Mouse (Mus musculus) heart, adult 9 months (tissue): ENCODE data around the gene Commd1.

Experiments used
- DNase-seq, 2 experiments: peaks; one replicate each; pipeline ENCODE4 v3.0.0; 2022; ENCODE audit warnings: low spot score in 2 of 2

Commd1 gene

DNA sequence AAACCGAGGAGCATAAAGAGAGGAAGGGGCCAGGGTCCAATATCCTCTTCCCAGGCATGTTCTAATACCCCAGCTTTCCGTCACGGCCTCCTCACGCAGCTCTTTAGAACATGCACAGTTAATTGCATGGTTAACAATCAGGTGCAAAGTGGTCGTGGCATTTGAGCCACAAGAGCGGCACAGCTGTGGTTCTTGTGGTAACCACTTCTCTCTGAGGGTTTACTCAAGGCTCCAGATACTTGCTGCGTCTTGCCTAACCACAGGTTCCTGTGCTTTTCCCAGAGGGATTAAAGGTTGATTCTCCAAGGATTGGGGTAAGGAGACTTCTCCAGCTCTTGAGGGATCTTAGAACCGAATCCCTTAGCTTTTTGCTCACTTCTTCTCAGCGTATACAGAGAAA lies 90.9 kb downstream of the Commd1 start:
- no peak for DNase-seq

DNA sequence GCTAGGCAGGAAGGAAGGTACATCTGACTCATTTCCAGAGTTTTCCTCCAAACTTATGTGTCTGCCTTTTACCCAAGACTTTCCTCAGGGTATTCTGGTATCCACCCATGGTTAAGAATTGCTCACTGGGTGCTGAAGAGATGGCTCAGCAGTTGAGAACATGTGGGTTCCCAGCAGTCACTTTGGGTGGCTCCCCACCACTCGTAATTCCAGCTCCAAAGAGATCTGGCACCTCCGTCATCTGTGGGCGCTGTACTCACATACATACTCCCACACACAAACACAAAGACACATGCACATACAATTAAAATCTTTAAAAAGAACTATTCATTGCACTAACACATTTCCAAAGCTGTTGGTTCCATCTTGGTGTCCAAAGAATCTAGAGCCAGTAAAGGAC lies 93.0 kb downstream of the Commd1 start:
- DNase-seq, result no peak

DNA sequence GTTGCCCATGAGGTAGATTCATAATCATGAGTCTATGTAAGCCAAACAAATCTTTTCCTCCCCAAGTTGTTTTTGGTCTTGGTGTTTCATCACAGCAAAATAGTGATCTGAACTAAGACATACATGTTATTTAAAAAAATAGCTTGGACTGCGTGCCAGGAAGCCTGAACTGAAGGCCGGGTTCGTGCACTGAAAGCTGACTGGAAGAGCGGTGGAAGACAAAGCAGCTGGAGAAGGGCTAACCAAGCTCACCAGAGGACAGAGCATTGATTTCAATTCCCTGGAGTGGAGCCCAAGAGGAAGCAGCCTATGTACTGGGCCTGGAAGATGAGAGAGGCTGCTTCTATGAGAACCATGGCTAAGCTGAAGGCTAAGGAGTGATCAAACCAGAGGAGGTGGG lies 95.2 kb downstream of the Commd1 start:
- no peak for DNase-seq

- no peak for DNase-seq
Observed at GRCm38 (mm10) chr11:22885350-22885749, 96.8 kb downstream of the Commd1 start.

DNA sequence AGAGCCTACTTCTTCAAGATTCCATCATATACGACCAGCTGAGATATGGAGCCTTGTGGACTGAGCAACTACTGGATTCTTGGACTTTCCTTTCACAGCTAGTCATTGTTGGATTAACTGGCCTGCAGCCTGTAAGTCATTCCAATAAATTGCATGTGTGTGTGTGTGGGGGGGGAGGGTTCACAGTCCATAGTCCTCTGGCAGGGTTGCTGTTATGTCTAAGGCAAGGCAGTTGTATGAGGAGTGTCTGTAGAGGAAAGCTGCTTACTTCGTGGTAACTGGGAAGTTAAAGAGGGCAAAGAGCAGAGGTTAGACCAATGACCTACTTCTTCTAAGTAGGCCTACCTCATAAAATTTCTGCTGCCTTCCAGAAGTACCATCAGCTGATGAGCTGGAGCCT lies 98.5 kb downstream of the Commd1 start:
- DNase-seq, result no peak

DNA sequence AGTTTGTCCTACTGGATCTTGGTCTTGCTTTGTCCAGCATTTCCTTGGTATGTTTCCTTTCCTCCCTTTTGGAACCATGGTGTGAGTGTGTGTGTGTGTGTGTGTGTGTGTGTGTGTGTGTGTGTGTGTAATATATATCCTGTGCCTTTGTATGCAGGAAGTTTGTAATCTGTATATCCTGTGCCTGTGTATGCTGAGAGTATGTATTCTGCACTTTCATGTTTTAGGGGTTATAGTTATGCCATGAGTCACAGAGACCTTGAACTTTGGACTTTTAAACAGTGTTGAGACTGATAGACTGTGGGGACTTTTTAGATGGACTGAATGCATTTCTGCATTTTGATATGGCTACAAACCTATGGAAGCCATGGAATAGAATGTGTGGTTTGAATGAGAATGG lies 99.3 kb downstream of the Commd1 start:
- no peak for DNase-seq

DNA sequence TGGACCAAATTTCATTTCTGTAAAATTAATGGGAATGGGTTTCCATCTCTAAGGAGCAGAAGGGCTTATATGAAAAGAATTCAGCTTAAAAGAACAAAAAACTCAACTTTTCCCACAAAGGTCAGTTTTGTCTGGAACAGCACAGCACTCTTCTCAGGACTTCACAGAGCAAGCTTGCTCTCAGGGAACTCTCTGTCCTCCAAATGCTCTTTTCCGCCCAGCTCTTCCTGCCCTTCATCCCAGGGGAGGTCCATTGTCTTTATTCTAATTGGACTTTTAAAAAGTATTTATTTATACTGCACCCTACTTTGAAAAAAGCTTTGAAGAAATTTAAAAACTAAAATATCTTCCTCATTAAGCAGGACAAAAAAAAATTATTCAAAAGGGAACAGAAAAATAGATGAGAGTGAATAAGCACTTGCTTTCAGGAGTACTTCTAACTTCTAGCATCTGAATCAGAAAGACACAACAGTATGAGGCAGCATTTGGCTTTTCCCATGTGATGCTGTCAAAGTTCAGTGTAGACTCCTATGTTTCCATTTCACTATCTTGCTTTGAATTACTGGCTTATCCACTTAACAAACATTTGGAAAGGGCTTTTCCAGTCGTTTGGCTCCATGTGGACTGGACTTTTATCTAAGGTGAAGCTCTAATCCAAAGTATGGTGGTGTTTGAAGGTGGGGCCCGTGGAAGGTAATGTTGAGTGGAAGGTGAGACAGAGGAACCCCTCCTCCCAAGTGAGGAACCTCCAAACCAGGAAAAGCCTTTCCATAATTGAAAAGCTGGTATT lies 101.6 kb downstream of the Commd1 start:
- no peak for DNase-seq

GRCm38 (mm10) chr11:22879645-22880044 lies 102.5 kb downstream of the Commd1 start:
- no peak for DNase-seq

- DNase-seq, result no peak
Observed at GRCm38 (mm10) chr11:22876680-22877330, 105.4 kb downstream of the Commd1 start.

GRCm38 (mm10) chr11:22875279-22875678 lies 106.9 kb downstream of the Commd1 start:
- no peak for DNase-seq

GRCm38 (mm10) chr11:22874747-22875146 lies 107.4 kb downstream of the Commd1 start:
- DNase-seq, result no peak

GRCm38 (mm10) chr11:22873383-22873782 lies 108.8 kb downstream of the Commd1 start:
- DNase-seq, result peak; percentile 51 to 59

- DNase-seq, result no peak
Observed at GRCm38 (mm10) chr11:22872307-22872680, 109.9 kb downstream of the Commd1 start.

- peak; percentile 42 to 55 for DNase-seq
Observed at GRCm38 (mm10) chr11:22871628-22872306, 110.4 kb downstream of the Commd1 start.

- no peak for DNase-seq
Observed at GRCm38 (mm10) chr11:22868582-22868981, 113.6 kb downstream of the Commd1 start.

- no peak for DNase-seq
Observed at GRCm38 (mm10) chr11:22867691-22868090, 114.5 kb downstream of the Commd1 start.

DNA sequence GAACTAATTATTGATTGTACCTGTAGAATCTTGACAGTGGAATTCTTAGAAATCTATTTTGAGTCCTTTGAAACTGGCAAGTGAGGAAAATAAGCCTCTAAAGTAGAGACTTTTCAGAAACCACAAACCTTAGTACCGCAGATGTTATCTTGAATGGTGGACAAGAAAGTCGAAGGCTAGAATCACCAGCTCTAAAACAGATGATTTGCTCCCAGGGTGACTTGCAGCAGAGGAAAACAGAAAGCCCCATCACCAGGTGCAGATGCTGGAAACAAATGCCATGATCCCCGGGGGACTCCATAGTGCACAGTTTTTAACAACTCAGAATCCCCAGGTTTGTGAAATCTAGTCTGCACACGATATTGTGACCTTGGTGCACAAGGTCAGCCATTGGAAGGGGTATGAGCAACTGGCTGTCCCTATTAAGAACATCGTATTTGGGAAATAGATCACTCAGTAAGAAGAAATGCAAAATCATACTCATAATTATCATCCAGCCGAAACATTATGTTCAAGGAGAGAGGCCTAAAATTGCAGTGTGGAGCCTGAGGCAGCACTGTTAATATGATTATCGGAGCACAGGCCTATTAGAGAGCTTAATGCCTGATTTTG lies 116.4 kb downstream of the Commd1 start:
- no peak for DNase-seq

- no peak for DNase-seq
Observed at GRCm38 (mm10) chr11:22864305-22865060, 117.7 kb downstream of the Commd1 start.

DNA sequence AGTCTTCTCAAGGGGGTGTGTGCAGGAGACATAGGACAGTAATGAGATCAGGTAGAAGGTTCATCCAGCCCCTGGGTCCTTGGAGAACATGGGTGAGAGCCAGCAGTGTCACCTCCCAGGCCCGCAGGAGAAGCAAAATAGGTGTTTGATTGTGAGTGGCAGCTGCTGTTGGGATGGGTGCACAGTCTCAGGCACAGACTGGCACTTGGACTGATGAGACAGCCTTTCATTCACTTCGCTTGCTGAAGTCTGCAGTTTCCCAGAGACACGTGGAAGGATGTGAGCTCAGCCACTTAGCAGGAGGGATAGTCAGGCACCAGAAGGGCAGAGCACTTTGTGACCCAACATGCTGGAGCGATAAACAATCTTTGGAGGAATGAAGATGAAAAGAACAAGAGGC lies 118.6 kb downstream of the Commd1 start:
- no peak for DNase-seq

DNA sequence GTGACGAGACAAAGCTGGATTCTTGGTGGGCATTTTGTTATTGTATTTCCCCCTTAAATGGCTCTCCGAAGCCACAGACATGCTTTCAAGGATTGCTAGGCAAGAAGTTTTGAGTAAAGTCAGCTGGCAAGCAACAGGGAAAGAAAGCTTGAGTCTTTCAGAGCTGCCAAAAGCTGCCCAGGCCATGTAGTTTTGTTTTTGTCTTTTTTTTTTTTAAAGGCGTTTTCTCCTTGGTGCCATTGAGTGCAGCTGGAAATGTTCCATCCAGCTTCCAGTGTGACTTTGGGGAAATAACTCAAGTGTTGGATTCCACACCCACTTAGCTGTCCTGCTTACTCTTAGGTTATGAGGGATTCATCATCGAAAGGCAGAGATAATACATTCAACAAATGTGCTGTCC lies 120.9 kb downstream of the Commd1 start:
- no peak for DNase-seq

- DNase-seq, result peak; percentile 54
Observed at GRCm38 (mm10) chr11:22860335-22861227, 121.6 kb downstream of the Commd1 start, which contains the start of gene B3gnt2. Gene B3gnt2 (minus strand): TSS chr11:22860961.
